Mouse (Mus musculus): ENCODE data around the gene Tm4sf5. TPM values are rescaled to one million over a fixed set of nuclear protein-coding genes. Genes with fewer than 3 reads are reported as not detected.

The Tm4sf5 gene
- polyA plus RNA-seq, 1 experiment from 2014 or later = 3.4 TPM

- 73% methylated on average over 3 of the region's 3 CpGs for WGBS
- Histone ChIP-seq H3K27me3 (replicated peaks; ENCODE audit: control insufficient read depth, insufficient read depth, low read length) (no peaks in the 10 kb centered on the region), H3K4me2 (ENCODE audit: low read length) (no peak overlapping the region), H3K27ac (ENCODE audit: low read depth, low read length) (no peak overlapping the region), H3K9me3 (replicated peaks; ENCODE audit: control insufficient read depth, low read length) (no peaks in the 10 kb centered on the region), H3K9ac (ENCODE audit: low read length) (no peak overlapping the region), H3K4me1 (ENCODE audit: control insufficient read depth, insufficient read depth, low read length) (no peaks in the 10 kb centered on the region), H3K4me3 (ENCODE audit: low read depth, low read length) (no peak overlapping the region), H3K36me3 (ENCODE audit: control insufficient read depth, insufficient read depth, low read length) (no peaks in the 10 kb centered on the region)
- no peak for ATAC-seq
- DNase-seq (ENCODE audit: low spot score) = no peak
These were observed 3.0 kb upstream of the Tm4sf5 start for GRCm38 (mm10) chr11:70502018-70502417.

- Histone ChIP-seq H3K4me2 (ENCODE audit: low read length) (no peak overlapping the region), H3K4me3 (ENCODE audit: low read depth, low read length) (no peak overlapping the region), H3K4me1 (ENCODE audit: control insufficient read depth, insufficient read depth, low read length) (peaks cover 2% of the 10 kb centered on the region; the same call in 1 of the 2 replicates), H3K27ac (ENCODE audit: low read depth, low read length) (no peak overlapping the region), H3K9ac (ENCODE audit: low read length) (no peak overlapping the region), H3K36me3 (ENCODE audit: control insufficient read depth, insufficient read depth, low read length) (no peaks in the 10 kb centered on the region), H3K27me3 (replicated peaks; ENCODE audit: control insufficient read depth, insufficient read depth, low read length) (no peaks in the 10 kb centered on the region), H3K9me3 (replicated peaks; ENCODE audit: control insufficient read depth, low read length) (no peaks in the 10 kb centered on the region)
- DNase-seq (ENCODE audit: low spot score) (peak; percentile 56), ATAC-seq (no peak)
- WGBS = 28% methylated on average over 4 of the region's 4 CpGs
These were observed 1.3 kb downstream of the Tm4sf5 start for GRCm38 (mm10) chr11:70506385-70506784.

GRCm38 (mm10) chr11:70506962-70507515 is 2.0 kb downstream of the Tm4sf5 start:
- H3K27ac ChIP-seq (ENCODE audit: low read depth, low read length) = no peak overlapping the region
- no peak overlapping the region for H3K4me2 ChIP-seq (ENCODE audit: low read length)
- H3K36me3 ChIP-seq (ENCODE audit: control insufficient read depth, insufficient read depth, low read length) = no peaks in the 10 kb centered on the region
- no peak overlapping the region for H3K4me3 ChIP-seq (ENCODE audit: low read depth, low read length)
- no peak overlapping the region for H3K9ac ChIP-seq (ENCODE audit: low read length)
- H3K27me3 ChIP-seq (replicated peaks; ENCODE audit: control insufficient read depth, insufficient read depth, low read length) = no peaks in the 10 kb centered on the region
- ATAC-seq (no peak), DNase-seq (ENCODE audit: low spot score) (no peak)
- no peaks in the 10 kb centered on the region for H3K9me3 ChIP-seq (replicated peaks; ENCODE audit: control insufficient read depth, low read length)
- H3K4me1 ChIP-seq (ENCODE audit: control insufficient read depth, insufficient read depth, low read length) = peaks cover 2% of the 10 kb centered on the region; the same call in 1 of the 2 replicates
- 75% methylated on average over 7 of the region's 7 CpGs for WGBS

- DNase-seq (ENCODE audit: low spot score) = peak; percentile 76
- H3K9me3 ChIP-seq (replicated peaks; ENCODE audit: control insufficient read depth, low read length) = no peaks in the 10 kb centered on the region
- WGBS = 9% methylated on average over 19 of the region's 19 CpGs
- no peak overlapping the region for H3K9ac ChIP-seq (ENCODE audit: low read length)
- H3K27me3 ChIP-seq (replicated peaks; ENCODE audit: control insufficient read depth, insufficient read depth, low read length) = no peaks in the 10 kb centered on the region
- H3K4me3 ChIP-seq (ENCODE audit: low read depth, low read length) = no peak overlapping the region
- H3K27ac ChIP-seq (ENCODE audit: low read depth, low read length) = no peak overlapping the region
- peak; percentile 67; the same call in 1 of the 2 replicates for ATAC-seq
- peak overlapping the region; percentile 33; the same call in 1 of the 2 replicates for H3K4me2 ChIP-seq (ENCODE audit: low read length)
- H3K4me1 ChIP-seq (ENCODE audit: control insufficient read depth, insufficient read depth, low read length) = peaks cover 2% of the 10 kb centered on the region; the same call in 1 of the 2 replicates
- no peaks in the 10 kb centered on the region for H3K36me3 ChIP-seq (ENCODE audit: control insufficient read depth, insufficient read depth, low read length)
These were observed 4.9 kb downstream of the Tm4sf5 start for GRCm38 (mm10) chr11:70509753-70510564.

GRCm38 (mm10) chr11:70511242-70511641 is 6.2 kb downstream of the Tm4sf5 start:
- no peak overlapping the region for H3K4me2 ChIP-seq (ENCODE audit: low read length)
- no peak overlapping the region for H3K9ac ChIP-seq (ENCODE audit: low read length)
- no peak overlapping the region for H3K4me3 ChIP-seq (ENCODE audit: low read depth, low read length)
- H3K4me1 ChIP-seq (ENCODE audit: control insufficient read depth, insufficient read depth, low read length) = peaks cover 2% of the 10 kb centered on the region; the same call in 1 of the 2 replicates
- WGBS = 83% methylated on average over 2 of the region's 2 CpGs
- no peaks in the 10 kb centered on the region for H3K36me3 ChIP-seq (ENCODE audit: control insufficient read depth, insufficient read depth, low read length)
- DNase-seq (ENCODE audit: low spot score) (no peak), ATAC-seq (no peak)
- H3K27ac ChIP-seq (ENCODE audit: low read depth, low read length) = no peak overlapping the region
- H3K9me3 ChIP-seq (replicated peaks; ENCODE audit: control insufficient read depth, low read length) = no peaks in the 10 kb centered on the region
- no peaks in the 10 kb centered on the region for H3K27me3 ChIP-seq (replicated peaks; ENCODE audit: control insufficient read depth, insufficient read depth, low read length)

- no peak for ATAC-seq
- peaks cover 2% of the 10 kb centered on the region; the same call in 1 of the 2 replicates for H3K4me1 ChIP-seq (ENCODE audit: control insufficient read depth, insufficient read depth, low read length)
- no peaks in the 10 kb centered on the region for H3K9me3 ChIP-seq (replicated peaks; ENCODE audit: control insufficient read depth, low read length)
- DNase-seq (ENCODE audit: low spot score) = no peak
- H3K27ac ChIP-seq (ENCODE audit: low read depth, low read length) = no peak overlapping the region
- no peaks in the 10 kb centered on the region for H3K36me3 ChIP-seq (ENCODE audit: control insufficient read depth, insufficient read depth, low read length)
- H3K9ac ChIP-seq (ENCODE audit: low read length) = no peak overlapping the region
- H3K27me3 ChIP-seq (replicated peaks; ENCODE audit: control insufficient read depth, insufficient read depth, low read length) = no peaks in the 10 kb centered on the region
- H3K4me2 ChIP-seq (ENCODE audit: low read length) = no peak overlapping the region
- H3K4me3 ChIP-seq (ENCODE audit: low read depth, low read length) = no peak overlapping the region
- WGBS = 92% methylated on average over 7 of the region's 7 CpGs
These were observed 6.8 kb downstream of the Tm4sf5 start for GRCm38 (mm10) chr11:70511825-70512224.

- ATAC-seq (no peak), DNase-seq (ENCODE audit: low spot score) (no peak)
- WGBS = 80% methylated on average over 7 of the region's 7 CpGs
- H3K9ac ChIP-seq (ENCODE audit: low read length) = no peak overlapping the region
- no peaks in the 10 kb centered on the region for H3K36me3 ChIP-seq (ENCODE audit: control insufficient read depth, insufficient read depth, low read length)
- no peak overlapping the region for H3K4me2 ChIP-seq (ENCODE audit: low read length)
- peaks cover 2% of the 10 kb centered on the region; the same call in 1 of the 2 replicates for H3K4me1 ChIP-seq (ENCODE audit: control insufficient read depth, insufficient read depth, low read length)
- no peaks in the 10 kb centered on the region for H3K9me3 ChIP-seq (replicated peaks; ENCODE audit: control insufficient read depth, low read length)
- H3K4me3 ChIP-seq (ENCODE audit: low read depth, low read length) = no peak overlapping the region
- no peaks in the 10 kb centered on the region for H3K27me3 ChIP-seq (replicated peaks; ENCODE audit: control insufficient read depth, insufficient read depth, low read length)
- H3K27ac ChIP-seq (ENCODE audit: low read depth, low read length) = no peak overlapping the region
These were observed 7.8 kb downstream of the Tm4sf5 start for GRCm38 (mm10) chr11:70512709-70513342.

GRCm38 (mm10) chr11:70513520-70513919 is 8.5 kb downstream of the Tm4sf5 start:
- Histone ChIP-seq H3K4me3 (ENCODE audit: low read depth, low read length) (no peak overlapping the region), H3K9ac (ENCODE audit: low read length) (no peak overlapping the region), H3K27ac (ENCODE audit: low read depth, low read length) (no peak overlapping the region), H3K36me3 (ENCODE audit: control insufficient read depth, insufficient read depth, low read length) (no peaks in the 10 kb centered on the region), H3K9me3 (replicated peaks; ENCODE audit: control insufficient read depth, low read length) (no peaks in the 10 kb centered on the region), H3K4me2 (ENCODE audit: low read length) (no peak overlapping the region), H3K27me3 (replicated peaks; ENCODE audit: control insufficient read depth, insufficient read depth, low read length) (no peaks in the 10 kb centered on the region), H3K4me1 (ENCODE audit: control insufficient read depth, insufficient read depth, low read length) (peaks cover 2% of the 10 kb centered on the region; the same call in 1 of the 2 replicates)
- 61% methylated on average over 11 of the region's 11 CpGs for WGBS
- ATAC-seq (no peak), DNase-seq (ENCODE audit: low spot score) (no peak)

Measured in forebrain, embryonic 14.5 days (tissue).